Mouse (Mus musculus): Measurements from ENCODE around the gene Ccdc92b.

Gene Ccdc92b

DNA sequence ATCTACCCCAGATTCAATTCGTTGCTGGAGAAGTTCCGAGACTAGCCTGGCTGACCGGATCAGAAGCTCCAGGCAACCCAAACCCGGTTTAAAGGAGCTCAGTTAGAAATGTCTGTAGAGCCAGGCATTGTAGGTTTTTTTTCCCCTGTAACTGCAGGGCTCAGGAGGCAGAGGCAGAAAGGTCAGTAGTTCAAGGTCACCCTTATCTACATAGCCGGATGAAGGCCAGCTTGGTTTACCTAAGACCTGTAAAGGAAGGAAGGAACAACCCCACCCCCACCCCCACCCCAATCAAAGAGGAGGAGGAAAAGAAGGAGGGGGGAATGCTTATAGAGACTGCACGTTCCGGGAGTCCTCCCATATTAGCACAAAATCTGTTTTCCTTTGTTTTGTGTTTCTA, 8.0 kb upstream of the Ccdc92b start:
- no peak for DNase-seq (ENCODE audit: low spot score)

DNA sequence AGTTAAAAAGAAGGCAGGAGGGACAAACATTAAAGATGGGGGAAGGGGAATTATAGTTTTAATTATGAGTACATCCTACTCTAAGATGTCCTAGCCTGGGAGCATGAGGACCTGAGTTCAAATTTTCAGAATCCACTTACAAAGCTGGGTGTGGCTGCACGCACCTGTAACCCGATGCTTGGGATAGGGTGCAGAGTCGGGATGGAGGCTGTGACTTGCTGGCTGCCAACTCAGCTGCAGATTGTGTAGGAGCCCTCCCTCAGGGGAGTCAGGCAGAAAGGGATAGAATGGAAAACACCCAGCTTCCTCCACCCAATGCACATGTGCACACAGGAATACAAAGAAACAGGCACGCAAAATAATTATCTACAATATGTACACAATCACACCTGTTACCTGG, 6.0 kb upstream of the Ccdc92b start:
- DNase-seq (ENCODE audit: low spot score) = no peak

DNA sequence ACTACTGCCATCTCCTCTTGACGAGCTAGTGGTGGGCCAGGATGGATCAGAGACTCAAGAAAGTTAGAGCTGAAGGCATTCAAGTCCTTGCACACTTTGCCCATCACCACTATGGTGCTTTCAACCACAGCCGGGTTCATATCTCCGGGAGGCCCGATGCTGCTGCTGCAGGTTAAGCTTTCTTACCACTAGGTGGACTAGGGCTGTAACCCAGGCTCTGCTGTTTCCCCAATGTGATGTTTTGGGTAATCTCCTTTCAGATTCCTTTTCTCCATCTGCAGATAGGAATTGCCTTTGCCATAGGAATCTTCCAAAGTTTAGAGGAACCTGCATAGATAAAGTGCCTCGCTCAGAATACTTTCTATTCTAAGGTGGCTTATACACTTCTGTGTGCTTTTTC, 3.8 kb upstream of the Ccdc92b start:
- no peak for DNase-seq (ENCODE audit: low spot score)

DNA sequence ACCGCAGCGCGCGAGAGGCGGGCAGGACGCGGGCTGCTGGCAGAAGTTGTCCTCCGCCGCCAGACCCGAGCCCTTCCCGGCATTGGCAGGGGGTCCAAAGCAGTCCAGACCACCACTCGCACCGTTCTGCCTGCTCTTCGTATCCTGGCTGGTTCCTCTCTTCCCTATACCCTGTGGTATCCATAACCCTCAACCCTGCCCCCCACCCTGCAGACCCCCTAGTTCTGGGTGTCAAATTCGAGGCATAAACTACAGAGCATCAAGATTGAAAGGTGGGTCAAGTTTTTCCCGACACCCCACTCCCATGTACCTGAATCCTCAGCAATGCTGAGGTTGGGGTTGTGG, 523 bp downstream of the Ccdc92b start:
- DNase-seq (ENCODE audit: low spot score) = no peak

DNA sequence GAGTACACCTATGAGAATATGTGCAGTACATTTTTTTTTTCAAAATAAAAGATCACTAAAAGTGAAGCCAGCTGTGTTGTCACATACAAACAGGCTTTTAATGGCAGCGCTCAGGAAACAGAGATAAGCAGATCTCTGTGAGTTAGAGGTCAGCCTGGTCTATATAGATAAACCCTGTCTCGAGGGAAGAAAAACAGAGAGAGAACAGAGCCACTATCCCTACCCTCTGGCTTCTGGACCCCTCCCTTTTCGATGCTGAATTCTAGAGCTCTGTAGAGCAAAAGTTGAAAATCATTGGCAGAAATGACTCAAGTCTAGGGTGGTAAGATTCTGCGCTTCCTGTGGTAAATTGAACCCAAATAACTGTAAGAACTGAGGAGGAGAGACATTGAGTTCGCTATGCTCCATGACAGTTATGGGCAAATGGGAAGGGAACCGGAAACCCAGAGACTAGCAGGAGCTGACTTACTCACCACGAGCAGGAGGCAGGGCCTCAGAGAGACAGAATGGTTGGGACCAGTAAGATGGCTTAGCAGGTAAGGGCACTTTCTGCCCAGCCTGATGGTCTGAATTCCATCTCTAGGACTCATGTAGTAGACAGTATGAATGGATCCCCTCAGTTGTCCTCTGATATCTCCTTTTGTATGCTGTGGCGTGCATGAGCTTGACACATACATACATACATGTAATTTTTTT, 2.7 kb downstream of the Ccdc92b start:
- no peak for DNase-seq (ENCODE audit: low spot score)

DNA sequence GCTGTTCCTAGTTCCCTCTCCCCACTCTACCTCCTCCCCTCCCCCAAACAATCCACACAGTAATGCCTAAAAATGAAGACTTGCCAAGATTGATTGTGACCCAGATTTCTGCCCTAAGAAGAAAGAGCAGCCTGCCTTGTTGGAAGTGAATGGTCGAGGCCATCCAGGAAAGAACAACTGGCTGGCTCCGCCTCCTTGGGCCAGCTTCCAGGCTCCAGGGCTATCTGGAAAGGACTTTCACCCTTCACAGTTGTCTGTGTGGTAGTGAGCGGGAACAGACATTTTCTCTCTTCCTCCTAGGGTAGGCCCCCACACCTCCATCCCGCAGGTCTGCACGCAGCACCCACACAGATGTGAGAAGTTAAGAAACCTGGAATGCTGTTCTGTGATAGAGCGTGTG, 4.3 kb downstream of the Ccdc92b start:
- DNase-seq (ENCODE audit: low spot score) = no peak

DNA sequence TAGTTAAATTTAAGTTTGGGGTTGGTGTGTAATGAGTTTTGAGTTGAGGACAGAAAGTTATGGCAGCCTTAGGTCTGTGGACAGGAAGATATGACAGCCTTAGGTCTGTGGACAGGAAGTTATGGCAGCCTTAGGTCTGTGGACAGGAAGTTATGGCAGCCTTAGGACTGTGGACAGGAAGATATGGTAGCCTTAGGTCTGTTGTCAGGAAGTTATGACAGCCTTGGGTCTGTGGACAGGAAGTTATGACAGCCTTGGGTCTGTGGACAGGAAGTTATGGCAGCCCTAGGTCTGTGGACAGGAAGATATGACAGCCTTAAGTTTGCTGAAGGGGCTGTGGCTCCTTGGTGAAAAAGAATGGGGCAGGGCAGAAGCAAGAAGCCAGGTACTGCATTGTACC, 5.9 kb downstream of the Ccdc92b start:
- no peak for DNase-seq (ENCODE audit: low spot score)

DNA sequence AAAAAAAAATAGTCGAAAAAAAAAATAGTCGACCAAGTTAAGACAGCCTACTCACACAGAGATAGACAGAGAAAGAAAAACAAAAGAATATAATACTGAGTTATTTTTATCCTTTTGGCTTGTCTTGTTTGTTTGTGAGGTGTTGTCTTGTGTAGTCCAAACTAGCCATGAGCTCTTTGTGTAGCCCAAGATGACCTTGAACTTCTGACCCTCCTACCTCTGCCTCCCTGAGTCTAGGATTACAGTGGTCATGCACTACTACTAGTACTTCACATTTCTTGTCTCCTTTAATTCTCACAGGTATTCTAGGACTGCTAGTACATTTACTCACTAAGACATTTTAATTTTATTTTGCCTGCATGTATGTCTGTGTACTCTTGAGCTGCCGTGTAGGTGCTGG, 8.1 kb downstream of the Ccdc92b start:
- no peak for DNase-seq (ENCODE audit: low spot score)

DNA sequence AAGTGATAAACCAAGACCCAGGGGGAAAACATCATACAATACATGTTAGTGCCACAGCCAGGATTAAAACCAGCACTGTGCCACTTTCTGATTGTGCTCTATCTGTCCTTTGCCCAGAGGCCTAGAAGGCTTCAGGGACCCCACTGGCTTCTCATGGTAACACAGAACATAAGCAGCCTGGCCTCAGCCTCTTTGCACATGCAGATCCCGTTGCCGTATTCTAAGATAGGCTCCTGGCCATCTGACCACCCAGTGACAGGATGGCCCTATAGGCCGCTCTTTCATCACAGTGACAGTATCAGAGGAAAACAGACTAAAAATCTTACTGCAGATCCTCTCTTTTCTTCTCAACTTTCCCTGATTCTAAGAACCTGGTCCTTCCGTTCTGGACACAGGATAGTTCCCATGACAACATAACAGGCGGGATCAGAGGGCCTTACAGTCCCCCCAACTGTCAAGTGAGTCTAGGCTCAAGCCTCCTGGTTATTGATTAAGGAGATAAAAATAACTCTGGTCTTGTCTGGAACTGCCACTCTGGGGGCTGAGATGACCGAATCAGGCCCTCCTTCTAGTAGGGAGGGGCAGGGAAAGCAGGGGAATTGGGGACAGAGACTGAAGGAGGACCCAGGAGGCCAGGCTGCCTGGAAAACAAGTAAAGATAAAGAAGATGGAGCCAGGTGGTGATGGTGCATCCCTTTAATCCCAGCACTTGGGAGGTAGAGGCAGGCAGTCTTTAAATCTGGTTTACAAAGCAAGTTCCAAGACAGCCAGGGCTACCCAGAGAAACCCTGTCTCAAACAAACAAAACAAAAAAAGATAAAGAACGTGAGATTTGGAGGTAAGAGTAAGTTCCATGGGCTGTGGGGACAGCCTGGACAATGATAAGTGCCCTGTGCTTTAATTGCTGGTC, 12.7 kb downstream of the Ccdc92b start:
- no peak for DNase-seq (ENCODE audit: low spot score)

DNA sequence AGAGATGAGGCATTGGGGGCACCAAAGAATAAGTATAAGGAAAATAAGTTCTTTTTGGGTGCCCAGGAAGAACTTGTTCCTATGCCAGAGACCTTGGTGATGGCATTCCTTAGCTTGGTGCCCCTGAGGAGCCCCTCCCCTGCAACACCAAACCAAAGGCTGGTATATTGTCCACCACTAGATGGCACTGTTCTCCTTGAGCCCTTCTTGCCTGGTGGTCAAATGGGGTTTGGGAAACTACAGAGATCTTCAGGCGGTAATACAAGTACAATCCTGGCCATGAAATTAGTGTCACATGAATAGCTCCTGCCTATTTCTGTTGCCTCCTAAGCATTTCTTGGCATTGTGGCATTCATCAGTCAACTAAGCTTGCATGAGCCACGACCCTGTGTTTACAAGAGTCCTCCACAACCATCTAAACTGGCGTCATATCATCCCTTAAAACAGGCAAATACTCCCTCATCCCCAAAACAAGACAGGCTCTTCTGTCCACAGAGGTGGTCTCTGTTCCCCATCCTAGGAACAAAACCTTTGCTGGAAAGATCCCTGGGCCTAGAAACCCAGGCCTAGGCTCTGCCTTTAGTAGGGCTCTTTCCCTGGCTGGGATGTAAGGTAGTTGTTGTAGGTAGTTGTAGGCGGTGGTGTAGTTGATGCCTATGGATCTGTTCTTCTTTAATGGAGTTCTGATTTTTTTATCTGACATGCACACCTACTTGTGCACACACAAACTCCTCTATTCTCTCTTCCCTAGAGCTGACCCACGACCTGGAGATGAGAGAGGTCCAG, 15.3 kb downstream of the Ccdc92b start:
- DNase-seq (ENCODE audit: low spot score) = peak; percentile 94

DNA sequence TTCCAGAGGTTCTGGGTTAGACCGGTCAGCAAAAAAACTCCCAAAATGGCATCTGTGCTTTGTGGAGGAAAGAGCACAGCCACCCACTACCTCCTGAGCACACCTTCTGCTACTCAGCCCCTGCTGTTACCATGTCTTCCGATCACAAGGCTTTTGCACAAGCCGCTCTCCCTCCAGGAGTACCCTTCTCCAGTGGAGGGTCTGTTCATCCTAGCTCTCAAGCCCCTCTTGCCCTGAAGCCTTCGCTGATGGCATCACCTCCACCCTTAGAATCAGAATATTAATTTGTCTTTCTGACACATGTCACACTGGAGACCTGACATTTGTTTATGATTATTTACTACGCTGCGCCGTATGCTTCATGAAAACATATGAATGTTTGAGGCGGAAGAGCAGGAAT, 18.1 kb downstream of the Ccdc92b start:
- DNase-seq (ENCODE audit: low spot score) = no peak

DNA sequence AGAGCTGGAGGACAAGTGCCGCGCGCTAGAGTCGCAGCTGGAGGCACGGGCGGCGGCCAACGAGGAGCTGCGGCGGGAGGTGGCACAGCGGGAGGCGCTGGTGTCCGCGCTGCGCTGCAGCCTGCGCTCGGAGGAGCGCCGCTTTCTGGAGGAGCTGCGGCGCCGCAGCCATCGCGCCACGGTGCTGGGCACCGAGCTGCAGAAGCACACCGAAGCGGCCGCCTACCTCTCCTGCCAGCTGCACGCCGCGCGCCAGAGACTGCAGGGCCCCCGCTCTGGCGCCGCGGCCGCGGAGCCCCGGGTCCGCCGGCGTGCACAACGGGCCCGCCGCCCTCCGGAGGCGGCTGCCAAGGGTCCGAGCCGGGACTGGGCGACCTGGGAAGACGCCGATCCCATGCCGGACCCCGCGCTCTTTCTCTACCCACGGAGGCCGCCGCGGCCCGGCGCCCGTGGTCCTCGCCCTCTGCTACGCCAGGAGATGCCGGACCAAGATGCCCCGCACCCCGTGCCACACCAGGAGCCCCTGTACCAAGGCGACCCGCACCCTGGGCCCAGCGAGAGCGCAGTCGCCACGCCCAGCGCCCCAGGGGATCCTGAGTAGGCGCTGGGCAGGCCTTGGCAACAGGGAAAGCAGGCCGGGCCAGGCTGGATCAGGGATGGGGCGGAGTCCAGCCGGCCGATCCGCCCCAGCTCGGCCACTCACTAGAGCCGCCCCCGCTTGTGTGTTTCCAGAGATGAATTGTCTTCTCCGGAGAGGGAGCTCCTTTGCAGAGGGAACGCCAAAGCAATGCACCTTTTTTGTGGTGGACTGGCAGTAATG, 18.8 kb downstream of the Ccdc92b start:
- peak; percentile 83 for DNase-seq (ENCODE audit: low spot score)

DNA sequence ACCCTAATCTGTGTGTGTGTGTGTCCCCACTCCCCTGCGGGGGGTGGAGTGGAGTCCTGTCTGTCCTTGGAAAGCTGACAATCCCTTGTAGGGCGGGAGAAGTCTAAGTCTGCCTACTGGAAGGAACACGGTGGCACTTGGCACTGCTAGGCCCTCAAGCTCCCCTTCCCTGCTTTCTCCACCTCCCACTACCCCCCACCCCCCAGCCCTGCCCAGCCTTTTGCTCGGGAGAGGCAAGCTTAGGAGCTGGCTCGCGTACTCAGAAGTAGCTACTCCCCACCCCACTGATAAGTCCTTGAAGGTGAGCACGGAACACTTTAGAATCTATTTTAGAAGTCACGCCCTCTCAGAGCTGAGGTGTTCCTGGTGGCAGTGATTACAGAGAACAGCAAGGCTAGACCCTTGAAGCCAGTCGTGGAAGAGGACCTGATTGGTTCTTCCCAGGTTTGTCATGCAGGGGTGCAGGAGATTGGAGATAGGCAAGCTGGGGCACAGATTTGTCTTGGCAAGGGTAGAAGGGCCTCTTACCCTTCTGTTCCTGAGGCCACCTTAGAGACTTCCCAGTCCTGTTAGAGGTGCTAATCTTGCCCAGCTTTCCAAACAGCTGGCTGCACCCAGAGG, 19.5 kb downstream of the Ccdc92b start:
- DNase-seq (ENCODE audit: low spot score) = no peak

DNA sequence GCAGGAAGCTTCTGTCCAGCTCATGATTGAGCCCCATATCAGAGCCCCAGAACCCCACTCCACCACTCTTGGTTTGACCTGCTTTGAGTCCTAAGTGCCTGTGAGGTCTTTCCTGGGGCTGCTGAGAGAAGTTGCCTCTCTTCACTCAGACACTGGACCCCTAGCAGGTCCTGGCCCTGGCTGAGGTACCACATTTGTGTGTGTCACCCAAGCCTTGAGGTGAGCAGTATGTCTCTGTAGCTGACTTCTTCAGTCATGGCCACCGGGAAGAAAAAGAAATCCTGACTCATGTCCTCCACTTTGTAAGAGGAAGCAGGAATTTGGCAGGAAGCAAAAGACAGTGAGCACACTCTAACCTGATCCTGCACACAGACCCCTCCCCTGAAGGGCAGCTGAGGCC, 20.2 kb downstream of the Ccdc92b start:
- DNase-seq (ENCODE audit: low spot score) = no peak

DNA sequence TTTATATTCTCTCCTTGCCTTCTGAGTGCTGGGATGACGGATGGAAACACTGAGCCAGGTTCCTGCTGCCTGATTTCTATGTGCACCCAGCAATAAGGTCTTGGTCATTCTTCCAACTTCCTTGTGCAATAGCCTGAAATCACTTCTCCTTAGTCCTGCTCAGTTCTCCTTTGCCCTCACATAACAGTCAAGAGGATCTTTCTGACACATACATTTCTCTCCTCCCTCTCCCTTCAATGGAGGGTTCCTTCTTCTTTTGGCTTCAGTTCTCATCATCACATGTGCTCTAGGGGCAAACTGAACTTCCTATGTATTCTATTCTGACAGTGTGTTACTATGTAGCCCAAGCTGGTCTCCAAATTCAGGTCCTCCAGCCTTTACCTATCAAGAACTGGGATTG, 28.6 kb downstream of the Ccdc92b start:
- DNase-seq (ENCODE audit: low spot score) = no peak

DNA sequence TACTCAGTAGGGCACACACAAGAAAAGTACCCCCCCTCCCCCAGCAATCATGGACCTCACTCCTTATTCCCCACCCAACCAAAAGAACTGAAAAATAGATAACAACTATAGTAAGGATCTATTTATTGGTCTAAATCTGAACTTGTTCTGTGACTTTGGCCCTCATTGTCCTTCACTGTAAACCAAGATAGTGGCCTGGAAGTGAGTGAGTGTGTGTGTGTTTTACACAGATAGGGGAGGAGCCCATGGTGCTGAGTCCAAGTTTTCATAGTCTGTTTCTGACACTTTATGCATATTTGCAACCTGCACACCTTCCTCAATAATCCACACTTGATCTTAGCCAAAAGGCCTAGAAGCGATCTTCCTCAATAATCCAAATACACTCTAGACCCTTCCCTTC, 29.3 kb downstream of the Ccdc92b start:
- DNase-seq (ENCODE audit: low spot score) = no peak

DNA sequence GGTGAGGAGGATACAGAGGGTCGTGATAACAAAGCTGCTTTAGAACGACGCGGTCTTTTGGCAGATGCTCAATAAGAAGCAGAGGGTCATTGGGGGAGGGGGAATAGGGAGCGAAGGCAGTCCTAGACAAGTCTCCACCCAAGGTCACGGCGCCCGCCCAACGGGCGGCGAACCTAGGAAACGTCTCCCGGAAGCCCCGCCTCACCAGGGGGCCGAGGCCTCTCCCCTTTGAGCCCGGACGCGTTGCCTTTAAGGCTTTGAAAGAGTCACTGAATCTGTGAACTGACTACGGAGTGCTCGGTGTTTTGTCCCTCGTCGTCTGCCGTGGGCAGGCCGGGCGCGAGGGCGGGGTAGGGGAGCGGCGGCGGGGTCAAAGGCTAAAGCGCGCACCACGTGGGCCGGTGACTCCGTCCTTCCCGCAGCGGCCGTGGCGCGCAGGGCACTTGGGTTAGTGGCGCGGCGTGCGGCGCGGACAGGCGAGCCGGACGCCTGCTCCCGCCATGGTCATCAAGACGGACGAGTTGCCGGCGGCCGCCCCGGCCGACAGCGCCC, 29.8 kb downstream of the Ccdc92b start, which contains the start of gene Cluh:
TSS of gene Cluh (plus strand) at position 401 of the 552 bp plus-strand sequence.
- peak; percentile 97 for DNase-seq (ENCODE audit: low spot score)

DNA sequence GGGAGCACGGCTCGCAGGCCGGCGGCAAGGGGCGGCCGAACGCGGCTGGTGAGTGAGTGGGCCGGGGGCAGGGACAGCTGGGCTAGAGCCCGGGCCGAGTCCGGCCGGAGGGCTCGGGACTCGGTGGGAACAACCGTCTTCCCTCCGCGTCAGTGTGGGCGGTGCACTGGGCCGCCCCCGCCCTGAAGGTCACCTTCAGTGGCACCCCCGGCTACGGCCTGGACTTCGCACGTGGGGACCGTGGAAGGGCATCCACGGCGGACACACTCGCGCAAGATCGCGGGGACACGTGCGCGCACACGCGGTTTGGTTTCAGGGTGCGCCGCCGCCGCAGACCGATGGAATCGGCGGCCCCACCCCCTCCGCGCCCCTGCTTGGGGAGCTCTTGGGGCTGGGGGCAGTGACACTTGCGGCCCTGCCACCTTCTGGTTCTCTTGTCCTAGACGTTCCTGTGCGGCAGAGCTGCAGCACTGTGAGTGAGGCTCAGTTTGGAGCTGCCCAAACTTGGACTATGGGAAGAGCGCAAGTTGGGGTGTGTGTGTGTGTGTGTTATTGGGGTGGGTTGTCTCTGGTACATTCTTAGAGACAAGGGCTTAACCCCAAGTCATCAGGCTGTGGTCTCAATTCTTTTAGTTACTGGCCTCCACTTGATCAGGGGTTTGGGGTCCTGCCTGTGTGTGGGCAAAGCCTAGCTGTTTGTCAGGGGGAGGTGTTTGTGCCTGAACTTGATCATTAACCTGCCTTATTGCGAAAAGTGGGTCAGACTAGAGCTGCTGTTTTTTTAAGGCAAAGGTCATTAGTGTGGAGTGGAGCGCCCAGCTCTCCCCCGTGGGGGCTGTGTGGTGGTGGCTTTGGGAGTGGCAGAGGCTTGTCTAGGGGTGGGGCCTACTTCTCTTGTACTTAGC, 30.5 kb downstream of the Ccdc92b start:
- peak; percentile 24 for DNase-seq (ENCODE audit: low spot score)

DNA sequence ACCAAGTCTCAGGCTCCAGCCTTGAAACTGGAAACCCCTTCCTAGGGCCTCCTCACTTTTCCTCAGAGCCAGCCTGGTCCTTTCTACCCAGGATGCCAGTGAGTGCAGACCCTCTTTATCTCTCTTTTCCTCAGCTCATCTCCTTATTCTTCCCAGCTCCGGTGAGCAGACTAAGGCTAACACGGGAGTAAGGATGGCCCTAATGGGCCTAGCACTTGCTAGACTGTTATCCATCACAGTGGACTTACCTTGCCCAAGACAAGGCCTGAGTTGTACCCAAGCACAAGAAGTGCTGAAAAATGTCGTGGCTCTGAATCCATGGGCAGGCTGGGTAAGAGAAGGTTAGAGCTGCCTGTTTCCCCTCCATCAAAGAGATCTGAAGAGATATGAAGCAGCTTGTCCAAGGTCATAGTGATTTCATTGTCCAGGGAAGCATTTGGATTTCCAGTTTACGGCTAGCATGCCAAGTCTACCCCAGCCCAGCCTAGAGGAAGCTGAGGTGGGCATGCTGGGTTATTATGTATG, 31.2 kb downstream of the Ccdc92b start:
- DNase-seq (ENCODE audit: low spot score) = no peak

DNA sequence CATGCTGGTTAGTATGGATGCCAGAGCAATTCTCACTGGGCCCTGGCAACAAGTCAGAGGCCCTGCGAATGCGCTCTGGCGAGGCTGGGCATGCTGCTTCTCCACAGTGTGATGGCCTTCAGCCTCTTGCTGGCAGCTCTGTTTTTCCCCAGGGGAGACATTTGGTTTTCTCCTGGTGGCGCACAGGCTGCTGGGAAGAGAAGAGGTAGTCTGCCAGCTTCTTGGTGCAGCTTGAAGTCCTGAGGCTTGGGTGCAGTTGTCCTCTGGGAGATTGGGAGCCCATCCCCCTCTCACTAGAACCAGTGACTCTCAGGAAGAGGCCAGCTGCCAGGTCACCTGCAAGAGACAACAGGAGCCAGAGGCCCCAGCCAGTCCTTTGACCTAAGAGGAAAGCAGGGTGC, 33.4 kb downstream of the Ccdc92b start:
- DNase-seq (ENCODE audit: low spot score) = no peak
